Mouse (Mus musculus) left cerebral cortex, adult 2 months (tissue): ENCODE results near the gene Gm1604a. TPM values are rescaled to one million over a fixed set of nuclear protein-coding genes. Genes with fewer than 3 reads are reported as not detected.
A peak's percentile ranks its signal among the peaks of the same experiment; 100 is the strongest.
"Not testable (repeated sequence)": the region's sequence is repeated elsewhere in the genome, so short reads cannot be mapped to it uniquely, and the experiment has no call there.

Experiments used
- DNase-seq, 2 experiments: peaks; one replicate each; pipeline ENCODE4 v3.0.0; 2021 to 2022; ENCODE audit warnings: low spot score in 2 of 2, mixed read lengths in 1 of 2; ENCODE audit errors: extremely low spot score in 1 of 2
- H3K27ac ChIP-seq: fragments of 200-600 bp; 2 replicates; pipeline ENCODE4 v1.8.1; 2022
- H3K4me3 ChIP-seq: fragments of 200-600 bp; 2 replicates; pipeline ENCODE4 v1.8.1; 2022
- CTCF ChIP-seq: fragments of 200-600 bp; IDR thresholded peaks from 2 replicates; pipeline ENCODE4 v1.8.1; 2022; ENCODE audit warnings: antibody characterized with exemption, mild to moderate bottlenecking, moderate library complexity
- intact Hi-C: fragments of 180-260 bp; cut with DNase I; formaldehyde crosslinking; loops from one replicate; pipeline ENCODE4 v1.15.1; 2025
- total RNA-seq, 2 experiments: library from RNA; stranded (reverse); gene quantifications; 2 replicates each; pipeline ENCODE4 v1.2.3; 2021

Gm1604a gene
- total RNA-seq, 2 experiments from 2014 or later = 1.8 to 1.9 TPM

GRCm38 (mm10) chr17:7030204-7030603 lies 4.8 kb downstream of the Gm1604a start:
- H3K27ac ChIP-seq, H3K4me3 ChIP-seq, DNase-seq, intact Hi-C loops: not testable (repeated sequence)

GRCm38 (mm10) chr17:7030622-7031174 lies 5.3 kb downstream of the Gm1604a start:
- H3K4me3 ChIP-seq, DNase-seq, H3K27ac ChIP-seq, intact Hi-C loops: not testable (repeated sequence)

DNA sequence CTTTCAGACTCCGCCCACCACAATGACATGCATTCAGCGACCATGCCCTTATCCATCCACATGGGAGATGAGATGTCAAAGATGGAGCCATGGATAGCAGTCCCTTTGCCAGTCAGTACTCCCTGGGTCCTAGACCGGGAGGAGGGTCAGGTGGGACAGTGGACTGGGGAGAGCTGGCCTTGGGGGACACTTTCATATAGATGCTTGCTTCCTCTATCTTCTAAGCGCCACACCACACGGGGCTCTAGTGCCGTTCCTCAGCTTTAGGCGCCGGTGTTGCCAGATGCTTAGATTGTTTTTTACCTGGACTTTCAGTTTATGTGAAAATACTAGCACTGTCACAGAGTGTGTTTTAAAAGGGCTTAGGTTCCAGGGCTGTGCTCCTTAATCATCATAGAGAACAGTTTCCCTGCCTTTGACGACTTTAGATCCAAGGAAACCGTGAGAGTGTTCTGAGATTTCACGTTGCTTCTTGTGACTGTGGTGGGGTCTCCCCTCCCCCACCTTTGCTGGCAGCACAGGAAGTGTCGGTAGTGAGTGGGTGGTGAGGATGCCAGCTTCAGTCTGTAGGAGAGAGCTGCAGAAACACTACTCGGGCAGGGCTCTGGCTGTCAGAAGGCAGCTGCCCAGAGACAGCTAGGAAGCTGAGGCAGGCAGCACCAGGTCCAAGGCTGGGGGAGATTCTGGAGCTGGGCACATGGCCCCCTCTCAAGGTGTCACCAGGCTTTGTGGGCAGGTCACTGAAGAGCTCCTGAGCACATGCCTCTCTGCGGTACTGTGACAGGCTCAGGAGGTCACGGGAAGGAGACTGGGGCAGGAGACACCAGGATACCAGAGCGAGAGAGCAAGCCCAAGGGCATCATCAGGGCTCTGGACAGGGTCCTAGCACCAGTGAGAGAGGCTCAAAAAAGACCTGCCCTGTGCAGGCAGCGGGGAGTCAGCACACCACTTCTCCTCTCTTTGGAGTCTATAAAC lies 8.1 kb downstream of the Gm1604a start:
- intact Hi-C loops, H3K27ac ChIP-seq, DNase-seq, H3K4me3 ChIP-seq: not testable (repeated sequence)

- intact Hi-C loops, H3K27ac ChIP-seq, DNase-seq, H3K4me3 ChIP-seq: not testable (repeated sequence)
These were observed 43.7 kb downstream of the Gm1604a start for GRCm38 (mm10) chr17:7068997-7069539.

GRCm38 (mm10) chr17:7069561-7070240 lies 44.3 kb downstream of the Gm1604a start:
- H3K27ac ChIP-seq, H3K4me3 ChIP-seq, intact Hi-C loops, DNase-seq: not testable (repeated sequence)

DNA sequence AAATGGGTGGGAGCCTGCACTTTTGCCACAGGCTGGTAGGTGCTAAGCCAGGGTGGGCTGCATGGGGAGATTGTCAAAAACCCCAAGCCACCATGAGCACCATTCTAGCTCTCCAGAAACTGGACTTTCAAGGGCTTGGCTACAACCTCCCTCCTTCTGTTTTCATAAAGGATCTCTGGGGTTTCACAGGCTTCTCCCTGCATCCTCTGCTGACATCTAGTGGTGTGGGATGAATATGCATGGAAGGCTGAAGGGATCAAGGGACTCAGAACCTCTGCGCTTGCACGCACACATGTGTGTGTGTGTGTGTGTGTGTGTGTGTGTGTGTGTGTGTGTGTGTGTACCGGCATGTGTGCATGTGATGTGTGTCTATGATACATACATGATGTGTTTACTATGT lies 49.1 kb downstream of the Gm1604a start:
- intact Hi-C loops, H3K4me3 ChIP-seq, H3K27ac ChIP-seq: not testable (repeated sequence)
- peak in 1 of 2 experiments; percentile 39 for DNase-seq
- peak; percentile 40 for TF ChIP-seq CTCF

GRCm38 (mm10) chr17:7075519-7075918 lies 50.2 kb downstream of the Gm1604a start:
- intact Hi-C loops, H3K4me3 ChIP-seq, H3K27ac ChIP-seq, DNase-seq: not testable (repeated sequence)

DNA sequence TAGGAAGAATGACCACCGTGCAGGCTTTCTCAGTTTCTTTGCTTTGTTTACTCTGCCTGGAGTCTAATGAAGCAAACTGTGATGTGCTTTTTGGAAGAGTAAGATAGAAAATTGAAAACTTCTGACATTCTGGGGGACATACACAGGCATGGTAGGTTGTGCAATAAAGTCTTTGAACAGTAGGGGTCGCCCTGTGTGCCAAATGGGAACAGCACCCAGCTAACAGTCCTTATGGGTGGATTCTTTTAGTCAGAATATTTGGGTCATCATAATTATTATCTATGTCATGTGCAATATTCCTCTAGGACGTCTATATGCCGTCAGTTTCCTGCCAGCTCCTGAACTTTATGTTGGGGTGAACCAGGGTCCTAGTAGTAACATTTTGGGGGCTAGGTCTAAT lies 54.2 kb downstream of the Gm1604a start:
- intact Hi-C loops, H3K27ac ChIP-seq: not testable (repeated sequence)
- TF ChIP-seq CTCF = peak; percentile 41

DNA sequence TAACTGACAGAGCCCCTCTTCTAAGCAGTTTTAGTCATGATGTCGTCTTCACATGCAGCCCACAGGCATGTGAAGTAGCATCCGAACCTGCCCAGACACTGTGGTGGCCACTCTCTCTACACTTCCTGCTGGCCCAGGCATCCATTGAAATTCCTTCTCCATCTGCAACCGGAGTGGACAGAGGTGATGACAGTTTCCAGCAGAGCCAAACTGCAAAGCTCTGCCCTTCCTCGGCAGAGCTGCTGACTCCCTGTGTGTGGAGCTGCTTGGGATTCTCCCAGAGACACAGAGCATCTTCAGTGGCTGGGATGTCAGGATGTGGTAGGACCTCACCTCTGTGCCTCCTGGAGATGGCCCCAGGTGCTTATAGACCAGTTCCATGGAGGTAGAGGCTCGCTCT lies 59.2 kb downstream of the Gm1604a start:
- DNase-seq, H3K4me3 ChIP-seq, intact Hi-C loops, H3K27ac ChIP-seq: not testable (repeated sequence)

More for the DNA sequence above, 54.2 kb downstream of the Gm1604a start:
- not testable (repeated sequence) for H3K4me3 ChIP-seq
- peak; percentile 60 to 68 for DNase-seq

DNA sequence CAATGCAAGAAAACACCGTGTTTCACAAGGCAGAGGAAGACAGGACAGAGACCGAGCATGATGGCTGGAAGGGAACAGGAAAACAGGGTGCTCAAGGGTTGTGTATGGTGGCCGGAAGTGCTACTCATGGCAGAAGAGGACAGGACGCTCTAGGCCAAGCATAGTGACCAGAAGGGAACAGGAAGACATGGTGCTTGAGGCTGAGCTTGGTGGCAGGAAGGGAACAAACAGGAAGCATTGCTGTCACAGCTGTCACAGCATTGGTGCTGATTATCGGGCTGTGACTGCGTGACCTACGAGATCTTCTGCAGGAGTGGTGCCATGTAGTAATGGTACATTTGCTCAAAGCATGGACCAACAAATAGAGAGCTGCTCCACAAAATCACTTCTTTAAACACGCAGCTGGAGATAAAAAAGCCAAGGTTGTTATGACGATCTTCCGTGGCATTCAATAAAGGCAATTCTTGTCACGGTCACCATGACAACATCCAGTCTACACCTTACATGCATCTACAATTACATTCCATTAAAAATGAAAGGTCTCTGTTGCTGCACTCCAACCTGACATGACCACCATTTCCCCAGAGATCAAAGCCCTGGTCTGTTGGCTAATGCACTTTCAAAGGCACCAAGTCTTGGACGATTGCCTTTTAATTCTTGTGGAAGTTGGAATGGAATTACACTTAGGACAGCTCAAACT lies 60.3 kb downstream of the Gm1604a start:
- H3K27ac ChIP-seq, DNase-seq, intact Hi-C loops, H3K4me3 ChIP-seq: not testable (repeated sequence)

- intact Hi-C loops, H3K4me3 ChIP-seq, DNase-seq, H3K27ac ChIP-seq: not testable (repeated sequence)
These were observed 61.5 kb downstream of the Gm1604a start for GRCm38 (mm10) chr17:7086836-7087235.

- DNase-seq, intact Hi-C loops, H3K4me3 ChIP-seq, H3K27ac ChIP-seq: not testable (repeated sequence)
These were observed 72.6 kb downstream of the Gm1604a start for GRCm38 (mm10) chr17:7097835-7098519.

- DNase-seq, intact Hi-C loops, H3K27ac ChIP-seq, H3K4me3 ChIP-seq: not testable (repeated sequence)
These were observed 73.7 kb downstream of the Gm1604a start for GRCm38 (mm10) chr17:7099096-7099495.

DNA sequence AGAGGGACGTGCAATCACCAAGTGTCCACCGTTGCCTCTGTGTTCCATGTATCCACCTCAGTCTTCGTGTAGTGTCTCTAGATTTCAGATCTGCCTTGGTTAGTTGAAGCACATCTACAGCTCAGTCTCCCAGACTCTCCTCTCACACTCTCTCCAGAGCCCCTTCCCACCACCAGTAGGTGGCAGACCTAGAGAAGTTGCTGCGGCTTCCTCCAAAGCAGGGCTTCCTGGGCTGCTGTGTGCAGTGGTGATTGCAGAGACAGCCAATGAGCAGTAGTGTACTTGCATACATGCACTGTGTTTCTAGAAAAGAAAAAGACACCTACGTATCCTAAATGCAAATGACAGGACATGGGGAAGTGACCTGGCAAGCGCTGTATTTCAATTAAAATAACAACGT lies 77.6 kb downstream of the Gm1604a start:
- H3K27ac ChIP-seq, DNase-seq, H3K4me3 ChIP-seq, intact Hi-C loops: not testable (repeated sequence)

GRCm38 (mm10) chr17:7111658-7112057 lies 86.3 kb downstream of the Gm1604a start:
- H3K4me3 ChIP-seq, intact Hi-C loops, H3K27ac ChIP-seq, DNase-seq: not testable (repeated sequence)
